21 mouse cellular contexts compared by ENCODE assay signal in the genomic region with DNA sequence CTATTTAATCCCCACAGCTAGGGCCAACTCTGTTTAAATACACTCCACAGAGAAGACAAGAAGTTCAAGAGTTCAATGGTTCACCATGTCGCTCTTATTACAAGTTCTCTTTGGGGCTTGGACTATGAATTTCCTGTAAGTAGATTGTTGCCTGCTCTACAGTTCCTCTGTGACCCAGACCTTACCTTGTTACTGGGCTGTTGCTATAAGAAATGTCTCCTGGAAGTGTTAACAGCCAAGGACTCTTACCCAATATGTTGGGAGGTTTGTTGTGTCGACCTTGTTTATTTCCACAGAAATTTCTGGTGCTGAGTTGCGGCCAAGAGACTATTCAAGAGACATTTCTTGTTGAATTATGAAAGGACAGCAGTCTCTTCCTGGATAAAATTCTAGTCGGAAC.
DNase-seq lines count a peak whose midpoint lies in the region; ATAC-seq and TF ChIP-seq lines count a peak whose summit lies in the region.
"Had no signal": no experiment of that assay in that cellular context is flagged by ENCODE, and none has a peak within 500 bp of the region (broad histone marks: within the 10 kb centered on the region; RNA-seq: fewer than 3 reads in every experiment).

No protein-coding gene starts in this region.

- H3K9me3 ChIP-seq in lung, embryonic 16.5 days (ENCODE audit: control insufficient read depth, low read length), result no peaks in the 10 kb centered on the region
- no peaks in the 10 kb centered on the region for H3K9me3 ChIP-seq in midbrain, embryonic 11.5 days (ENCODE audit: control insufficient read depth, low read length)
- no peaks in the 10 kb centered on the region for H3K9me3 ChIP-seq in midbrain, embryonic 14.5 days (ENCODE audit: control insufficient read depth, low read length)
- H3K9me3 ChIP-seq: embryonic facial prominence, embryonic 12.5 days; forebrain, embryonic 15.5 days; heart, embryonic 10.5 days; hindbrain, embryonic 13.5 days had no signal

- H3K27ac ChIP-seq in gastrocnemius, adult 2 months, result 0 out of 2 replicates have a peak overlapping the region, but pooled peaks have one; percentile 24
- peak overlapping the region; percentile 1; the same call in 1 of the 2 replicates for H3K27ac ChIP-seq in lung, embryonic 16.5 days (ENCODE audit: low read length)
- no peak overlapping the region for H3K27ac ChIP-seq in midbrain, embryonic 11.5 days (ENCODE audit: low read depth, low read length)
- H3K27ac ChIP-seq in midbrain, embryonic 14.5 days (replicated peaks; ENCODE audit: low read depth, low read length), result no peak overlapping the region
- H3K27ac ChIP-seq: embryonic facial prominence, embryonic 12.5 days; forebrain, embryonic 15.5 days; heart, embryonic 10.5 days; hindbrain, embryonic 13.5 days; hindbrain, postnatal 0 days had no signal

- no peak overlapping the region for H3K4me2 ChIP-seq in lung, embryonic 16.5 days (ENCODE audit: low read depth, low read length)
- no peak overlapping the region for H3K4me2 ChIP-seq in midbrain, embryonic 11.5 days
- no peak overlapping the region for H3K4me2 ChIP-seq in midbrain, embryonic 14.5 days (ENCODE audit: low read length)
- H3K4me2 ChIP-seq: embryonic facial prominence, embryonic 12.5 days; forebrain, embryonic 15.5 days; hindbrain, embryonic 13.5 days had no signal

- no peak for TF ChIP-seq CTCF in gastrocnemius, adult 2 months (IDR thresholded peaks at IDR 0.05)

- peak; percentile 23 for DNase-seq in adrenal gland, adult 2 months
- DNase-seq in adrenal gland, postnatal 25 days, result no peak
- no peak for DNase-seq in gastrocnemius, adult 2 months
- no peak for DNase-seq in gastrocnemius, postnatal 4 days (ENCODE audit: low spot score in 2 of 2)
- no peak for DNase-seq in lung, postnatal 4 days
- peak; percentile 33 for DNase-seq in midbrain, embryonic 11.5 days (ENCODE audit: low spot score, missing footprints)
- no peak for DNase-seq in midbrain, embryonic 14.5 days
- DNase-seq: B cell, adult 2 months; cerebellum, adult 11 months; cerebellum, adult 8-10 months; cerebellum, postnatal 25 days; gastrocnemius, postnatal 25 days; heart, postnatal 10 days had no signal

- H3K4me3 ChIP-seq in gastrocnemius, adult 2 months, result no peak overlapping the region
- no peak overlapping the region for H3K4me3 ChIP-seq in lung, embryonic 16.5 days (ENCODE audit: low read length)
- H3K4me3 ChIP-seq in midbrain, embryonic 11.5 days (ENCODE audit: low read depth, low read length), result no peak overlapping the region
- H3K4me3 ChIP-seq in midbrain, embryonic 14.5 days (replicated peaks; ENCODE audit: low read depth, low read length), result no peak overlapping the region
- H3K4me3 ChIP-seq: embryonic facial prominence, embryonic 12.5 days; forebrain, embryonic 15.5 days; heart, embryonic 10.5 days; hindbrain, embryonic 13.5 days had no signal

- H3K4me1 ChIP-seq in lung, embryonic 16.5 days (replicated peaks; ENCODE audit: control insufficient read depth, insufficient read depth, low read length), result peaks cover 12% of the 10 kb centered on the region
- H3K4me1 ChIP-seq in midbrain, embryonic 11.5 days (ENCODE audit: control insufficient read depth, insufficient read depth, low read length), result no peaks in the 10 kb centered on the region
- no peaks in the 10 kb centered on the region for H3K4me1 ChIP-seq in midbrain, embryonic 14.5 days (ENCODE audit: control insufficient read depth, insufficient read depth, low read length)
- H3K4me1 ChIP-seq: embryonic facial prominence, embryonic 12.5 days; forebrain, embryonic 15.5 days; heart, embryonic 10.5 days; hindbrain, embryonic 13.5 days had no signal

- intact Hi-C loops in gastrocnemius, adult 2 months (cut with DNase I), result no loop called here

- H3K27me3 ChIP-seq in lung, embryonic 16.5 days (ENCODE audit: control insufficient read depth, insufficient read depth, low read depth, low read length), result no peaks in the 10 kb centered on the region
- no peaks in the 10 kb centered on the region for H3K27me3 ChIP-seq in midbrain, embryonic 11.5 days (ENCODE audit: control insufficient read depth, insufficient read depth, low read length)
- no peaks in the 10 kb centered on the region for H3K27me3 ChIP-seq in midbrain, embryonic 14.5 days (ENCODE audit: control insufficient read depth, insufficient read depth, low read length)
- H3K27me3 ChIP-seq: embryonic facial prominence, embryonic 12.5 days; forebrain, embryonic 15.5 days; hindbrain, embryonic 13.5 days had no signal

- 54% methylated on average over 4 of the region's 4 CpGs for WGBS in lung, embryonic 16.5 days
- 88% methylated on average over 4 of the region's 4 CpGs for whole genome bisulfite sequencing in midbrain, embryonic 11.5 days
- WGBS in midbrain, embryonic 14.5 days, result 95% methylated on average over 4 of the region's 4 CpGs

- H3K36me3 ChIP-seq in lung, embryonic 16.5 days (ENCODE audit: control insufficient read depth, insufficient read depth, low read length), result no peaks in the 10 kb centered on the region
- no peaks in the 10 kb centered on the region for H3K36me3 ChIP-seq in midbrain, embryonic 11.5 days (ENCODE audit: control insufficient read depth, insufficient read depth, low read length)
- H3K36me3 ChIP-seq in midbrain, embryonic 14.5 days (ENCODE audit: control insufficient read depth, insufficient read depth, low read length), result no peaks in the 10 kb centered on the region
- H3K36me3 ChIP-seq: embryonic facial prominence, embryonic 12.5 days; forebrain, embryonic 15.5 days; G1E; heart, embryonic 10.5 days; hindbrain, embryonic 13.5 days had no signal

- no peak overlapping the region for H3K9ac ChIP-seq in lung, embryonic 16.5 days (ENCODE audit: low read length)
- no peak overlapping the region for H3K9ac ChIP-seq in midbrain, embryonic 11.5 days (ENCODE audit: low read length)
- no peak overlapping the region for H3K9ac ChIP-seq in midbrain, embryonic 14.5 days (replicated peaks; ENCODE audit: low read length)
- H3K9ac ChIP-seq: embryonic facial prominence, embryonic 12.5 days; forebrain, embryonic 15.5 days; hindbrain, embryonic 13.5 days had no signal

- no peak for ATAC-seq in lung, embryonic 16.5 days (ENCODE audit: low read depth)
- no peak for ATAC-seq in midbrain, embryonic 11.5 days (ENCODE audit: low FRiP score)
- ATAC-seq in midbrain, embryonic 14.5 days (ENCODE audit: low FRiP score, low TSS enrichment), result no peak
- ATAC-seq: CD4-positive, CD25-positive, alpha-beta regulatory T cell, adult 4 months; forebrain, embryonic 15.5 days; hindbrain, postnatal 0 days had no signal

Comparison
In these comparisons a context has a peak if more than half of its experiments do, and no peak if none do; other contexts are left out.
1. DNase-seq: peak in adrenal gland, adult 2 months (single experiment) and midbrain, embryonic 11.5 days (single experiment); none in adrenal gland, postnatal 25 days (single experiment), gastrocnemius, adult 2 months (single experiment), gastrocnemius, postnatal 4 days (0 of 2), lung, postnatal 4 days (0 of 2) and midbrain, embryonic 14.5 days (single experiment).
2. H3K27ac ChIP-seq: peak in gastrocnemius, adult 2 months (single experiment) and lung, embryonic 16.5 days (single experiment); none in midbrain, embryonic 11.5 days (single experiment) and midbrain, embryonic 14.5 days (single experiment).